Mouse (Mus musculus): ENCODE results near the gene Rangrf. TPM values are rescaled to one million over a fixed set of nuclear protein-coding genes. Genes with fewer than 3 reads are reported as not detected.

Rangrf gene
- total RNA-seq (2023) = 5.4 to 8.6 TPM (median 6.4 TPM) in 4 replicates

GRCm38 (mm10) chr11:68975085-68975484 is at the start of gene Rangrf:
TSS of gene Rangrf (minus strand) at chr11:68975185.

DNA sequence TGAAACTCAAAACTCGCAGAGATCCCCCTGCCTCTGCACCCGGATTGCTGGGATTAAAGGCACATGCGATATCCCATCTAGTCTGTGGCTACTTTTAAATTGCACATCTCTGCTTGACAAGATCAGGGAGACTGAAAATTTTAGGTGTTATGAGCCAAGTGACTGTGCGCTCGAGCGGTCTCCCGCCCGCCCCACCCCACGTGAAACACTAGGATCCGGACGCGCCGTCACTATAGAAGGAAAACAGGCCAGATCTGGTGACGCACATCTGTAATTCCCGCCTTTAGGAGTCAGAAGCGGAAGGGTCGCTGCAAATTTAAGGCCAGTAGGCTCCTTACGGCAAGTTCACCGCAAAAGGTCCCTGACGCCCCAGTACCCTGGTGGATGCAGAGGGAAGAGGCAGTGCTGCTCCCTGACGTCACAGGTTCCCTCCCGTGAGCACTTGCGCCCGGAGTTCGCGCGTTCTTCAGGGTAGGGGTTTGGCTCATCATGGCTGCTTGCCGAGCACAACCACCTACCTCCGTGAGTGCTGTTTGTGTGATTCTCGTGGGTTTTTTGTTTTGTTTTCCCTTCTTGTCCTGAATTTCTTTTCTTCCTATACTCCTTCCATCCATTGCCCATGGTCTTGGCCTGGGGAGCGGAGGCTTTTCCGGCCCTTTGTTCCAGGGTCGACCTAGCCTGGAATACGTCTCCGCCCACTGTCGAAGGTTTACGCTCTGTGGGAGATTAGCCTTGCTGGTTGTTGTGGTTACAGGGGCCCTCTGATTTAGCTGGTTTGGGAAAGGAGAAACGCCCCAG is 40.9 kb upstream of the Rangrf start, which contains the start of gene Ctc1:
TSS of gene Ctc1 (plus strand) at position 268 of the 798 bp plus-strand sequence.

GRCm38 (mm10) chr11:69008182-69009121 is 33.5 kb upstream of the Rangrf start, which contains the start of gene Pfas:
TSS of gene Pfas (minus strand) at chr11:69008460.

DNA sequence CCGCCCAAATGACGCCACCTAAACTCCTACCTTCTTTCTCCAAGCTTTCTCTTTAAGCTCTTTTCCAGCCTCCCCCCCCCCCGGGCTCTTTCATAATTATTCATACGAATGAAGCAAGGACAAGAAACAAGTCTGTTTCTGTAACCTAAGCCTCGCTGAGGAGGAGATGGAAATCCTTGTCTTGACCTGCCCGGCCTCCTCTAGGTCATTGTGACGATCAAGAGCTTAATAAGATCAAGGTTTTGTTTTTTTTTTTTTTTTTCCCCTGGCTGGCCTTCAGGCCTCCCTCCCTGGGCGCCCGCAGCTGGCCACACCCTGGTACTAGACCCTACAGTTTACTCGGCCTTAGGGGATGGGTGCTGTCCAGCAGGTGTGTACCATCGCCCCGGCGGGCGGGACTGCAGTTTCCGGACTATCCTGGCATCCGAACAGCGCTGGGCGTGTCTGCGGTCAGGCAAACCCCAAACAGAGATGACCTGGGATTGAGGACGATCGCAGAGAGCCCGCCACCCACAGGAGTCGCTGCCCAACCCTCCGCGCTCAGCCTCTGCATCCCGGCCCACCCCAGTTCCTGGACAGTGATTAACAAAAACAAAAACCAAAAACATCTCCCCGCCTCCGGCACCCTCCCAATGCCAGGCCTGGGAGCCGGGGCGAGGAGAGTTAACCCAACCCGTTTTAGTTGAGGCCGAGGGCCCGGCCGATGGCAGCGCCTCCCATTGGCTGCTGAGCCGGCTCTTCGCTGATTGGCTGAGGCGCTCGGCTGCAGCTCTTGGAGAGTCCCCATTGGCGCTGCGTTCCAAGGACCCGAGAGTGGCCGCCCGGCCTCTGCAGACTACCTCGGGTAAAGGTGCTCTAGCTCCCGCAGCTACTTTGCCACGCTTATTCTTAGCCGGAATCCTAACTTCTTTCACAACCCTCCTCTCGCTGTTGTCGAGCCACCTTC is 7.4 kb downstream of the Rangrf start, which contains the start of gene Slc25a35:
TSS of gene Slc25a35 (plus strand) at position 795 of the 946 bp plus-strand sequence.

DNA sequence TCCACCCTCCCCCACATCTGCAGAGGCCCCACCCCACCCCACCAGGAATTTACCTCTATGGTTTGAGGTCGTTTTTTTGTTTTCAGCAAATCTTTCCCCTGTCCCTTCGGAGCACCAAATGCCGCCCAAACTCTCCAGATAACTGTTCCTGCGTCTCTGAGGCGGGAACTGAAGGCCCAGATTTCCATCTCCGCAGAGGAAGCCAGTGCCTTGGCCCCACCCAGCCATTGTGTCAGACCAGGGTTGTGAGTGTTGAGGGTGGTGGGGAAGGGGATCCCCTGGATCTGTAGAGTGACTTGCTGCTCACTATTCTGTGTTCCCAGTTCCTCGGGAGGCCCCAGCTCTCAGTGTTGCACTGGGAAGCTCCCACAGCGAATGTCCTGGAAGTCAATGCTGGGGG is 17.7 kb downstream of the Rangrf start, which contains the start of gene Arhgef15:
TSS of gene Arhgef15 (minus strand) at position 173 of the 400 bp plus-strand sequence.

GRCm38 (mm10) chr11:68926981-68927380 is 48.0 kb downstream of the Rangrf start, which contains the start of gene Odf4:
TSS of gene Odf4 (minus strand) at chr11:68927081.

Other genes starting within 250 kb of the Rangrf start
- 70.9 to 74.4 TPM (median 72.4 TPM) in 4 replicates for gene Ndel1, start 103.3 kb downstream of the Rangrf start, total RNA-seq (2023)
- not detected in 4 replicates for gene Rnf222, start 86.6 kb downstream of the Rangrf start, total RNA-seq (2023)
- 2,247 to 2,456 TPM (median 2,364 TPM) in 4 replicates for gene Rpl26, start 73.6 kb downstream of the Rangrf start, total RNA-seq (2023)
- not detected in 4 replicates for gene Odf4, start 48.1 kb downstream of the Rangrf start, total RNA-seq (2023)
- gene Arhgef15, start 17.7 kb downstream of the Rangrf start, total RNA-seq (2023) = not detected in 4 replicates
- gene Slc25a35, start 7.1 kb downstream of the Rangrf start, total RNA-seq (2023) = 2.0 to 2.9 TPM (median 2.5 TPM) in 4 replicates
- gene Pfas, start 33.3 kb upstream of the Rangrf start, total RNA-seq (2023) = 25.7 to 31.7 TPM (median 28.4 TPM) in 4 replicates
- 26.3 to 45.3 TPM (median 38.3 TPM) in 4 replicates for gene Ctc1, start 40.7 kb upstream of the Rangrf start, total RNA-seq (2023)
- gene Aurkb, start 70.5 kb upstream of the Rangrf start, total RNA-seq (2023) = 5.3 to 6.2 TPM (median 5.8 TPM) in 4 replicates
- gene Borcs6, start 84.5 kb upstream of the Rangrf start, total RNA-seq (2023) = 18.1 to 20.5 TPM (median 19.0 TPM) in 4 replicates
- gene Tmem107, start 95.6 kb upstream of the Rangrf start, total RNA-seq (2023) = 1.2 to 6.0 TPM (median 4.0 TPM) in 4 replicates
- gene Vamp2, start 113.3 kb upstream of the Rangrf start, total RNA-seq (2023) = 445 to 472 TPM (median 459 TPM) in 4 replicates
- 846 to 879 TPM (median 871 TPM) in 4 replicates for gene Per1, start 120.0 kb upstream of the Rangrf start, total RNA-seq (2023)
- gene Hes7, start 145.2 kb upstream of the Rangrf start, total RNA-seq (2023) = 0.42 TPM in 1 of 4 replicates, not detected in the others
- gene 9130213A22Rik, start 147.4 kb upstream of the Rangrf start, total RNA-seq (2023) = not detected in 4 replicates
- gene Aloxe3, start 150.7 kb upstream of the Rangrf start, total RNA-seq (2023) = 1.5 to 3.1 TPM (median 2.2 TPM) in 4 replicates
- not detected in 4 replicates for gene Alox12b, start 181.8 kb upstream of the Rangrf start, total RNA-seq (2023)
- gene Alox8, start 222.7 kb upstream of the Rangrf start, total RNA-seq (2023) = not detected in 4 replicates

Data from B cell, adult 62 days (primary cell).